Mouse (Mus musculus) v-Abl transformed pro-B cells (cell line): Measurements from ENCODE around the gene Etnppl.

Source experiments
- in situ Hi-C, 2 experiments: fragments of 400-800 bp; cut with MboI; formaldehyde crosslinking; loops; one replicate each; pipeline ENCODE4 v1.15.1; 2025; ENCODE audit not compliant: unreplicated experiment in 2 of 2

Gene Etnppl

DNA sequence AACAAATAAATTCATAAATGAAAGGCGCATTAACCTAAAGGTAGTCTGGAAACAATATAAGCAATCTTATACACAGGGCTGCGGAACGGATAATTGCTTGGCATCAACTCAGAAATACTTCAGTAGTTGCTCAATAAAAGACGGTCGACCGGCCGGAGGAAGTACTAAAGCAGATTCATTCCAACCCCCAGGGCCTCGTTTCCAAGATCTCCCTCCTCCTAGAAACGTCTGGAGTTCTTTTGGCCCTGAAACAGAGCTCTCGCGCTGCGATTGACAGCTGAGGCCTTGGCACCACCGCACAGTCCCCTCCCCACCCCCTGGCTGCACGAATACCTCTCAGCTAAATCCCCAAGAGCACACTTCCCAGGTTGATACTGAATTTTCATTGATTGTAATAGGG, 54.0 kb downstream of the Etnppl start:
- in situ Hi-C loops, result no loop called here

DNA sequence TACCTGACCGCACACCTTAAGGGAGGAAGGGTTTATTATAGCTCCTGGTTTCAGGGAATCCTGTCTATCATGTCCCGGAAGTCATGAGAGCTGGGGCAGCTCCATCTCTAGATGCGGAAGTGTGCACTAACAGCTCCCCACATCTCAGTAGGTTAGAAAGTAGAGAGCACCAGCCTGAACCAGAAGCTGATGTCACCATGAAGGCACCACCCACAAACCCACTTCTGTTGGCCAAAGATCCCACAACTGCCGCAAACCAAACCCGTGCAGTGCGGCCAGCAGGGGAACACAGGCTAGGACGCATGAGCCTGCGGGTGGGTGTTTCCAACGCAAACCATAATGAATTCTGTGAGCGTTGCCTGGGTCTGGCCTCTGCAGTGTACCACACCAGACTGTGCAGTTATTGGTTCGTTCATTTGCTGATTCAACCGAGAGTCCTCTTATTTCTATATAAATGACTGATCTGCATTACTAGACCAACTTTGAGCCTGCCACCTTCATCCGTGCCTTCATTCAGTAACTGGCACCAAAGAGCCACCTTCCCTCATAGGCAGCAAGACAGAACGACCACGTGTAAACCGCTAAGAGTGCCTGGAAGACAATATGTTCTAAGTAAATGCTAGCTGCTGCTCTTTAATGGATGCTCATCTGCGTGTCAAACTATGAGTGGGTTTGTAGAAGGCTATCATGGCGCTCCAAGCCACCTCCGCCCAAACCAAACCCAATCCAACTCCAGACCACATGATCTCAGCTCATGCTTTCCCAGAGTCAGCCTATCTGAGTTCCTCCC, 60.6 kb downstream of the Etnppl start:
- in situ Hi-C loops, result loop anchor here (25.0 kb wide), 3 partner anchors 766 to 2009 kb away; partner anchors contain the start of genes Aimp1 (in 1 of the 2), Casp6 (in 1 of the 2) and Tbck (in 1 of the 2)

DNA sequence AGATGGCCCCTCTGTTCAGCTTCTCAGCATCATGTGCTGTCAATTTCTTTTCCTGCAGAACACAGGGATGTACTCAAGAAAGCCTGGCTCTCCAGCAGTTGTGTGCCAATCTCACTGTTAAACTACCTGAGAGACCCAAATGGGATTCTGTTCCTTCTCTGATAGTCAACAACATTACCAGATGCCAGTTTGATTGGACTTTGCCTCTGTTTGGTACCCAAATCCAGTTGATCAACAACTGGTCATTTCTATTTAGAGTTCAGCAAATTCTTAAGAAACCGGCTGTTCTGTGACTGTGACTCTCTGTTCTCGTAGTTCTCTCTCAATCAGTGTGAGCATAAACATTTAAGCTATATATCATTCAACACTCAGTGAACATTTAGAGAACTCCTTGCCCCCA, 64.0 kb downstream of the Etnppl start:
- in situ Hi-C loops, result loop anchor here (25.0 kb wide), 3 partner anchors 769 to 2006 kb away; partner anchors contain the start of genes Aimp1 (in 1 of the 2), Casp6 (in 1 of the 2) and Tbck (in 1 of the 2)

DNA sequence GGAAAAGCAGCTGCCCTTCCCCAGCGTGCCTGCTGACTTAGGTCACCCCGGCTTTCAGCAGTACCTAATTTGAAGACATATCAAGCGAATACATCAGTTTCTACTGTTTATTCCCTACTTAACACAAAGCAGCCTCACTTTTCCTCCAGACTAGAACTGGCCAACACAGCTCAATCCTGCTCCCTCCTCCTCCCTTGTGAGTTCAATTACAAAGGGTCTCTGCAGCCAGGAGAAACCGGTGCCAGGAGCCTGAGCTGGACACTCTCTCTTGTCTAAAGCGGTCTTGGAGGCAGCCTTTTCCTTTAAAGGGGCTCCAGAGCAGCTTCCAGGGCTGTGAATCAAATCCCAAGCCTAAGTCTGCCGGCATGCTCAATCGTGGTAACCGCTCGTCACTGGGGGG, 64.9 kb downstream of the Etnppl start:
- in situ Hi-C loops, result loop anchor here (25.0 kb wide), 3 partner anchors 770 to 2005 kb away; partner anchors contain the start of genes Aimp1 (in 1 of the 2), Casp6 (in 1 of the 2) and Tbck (in 1 of the 2)

DNA sequence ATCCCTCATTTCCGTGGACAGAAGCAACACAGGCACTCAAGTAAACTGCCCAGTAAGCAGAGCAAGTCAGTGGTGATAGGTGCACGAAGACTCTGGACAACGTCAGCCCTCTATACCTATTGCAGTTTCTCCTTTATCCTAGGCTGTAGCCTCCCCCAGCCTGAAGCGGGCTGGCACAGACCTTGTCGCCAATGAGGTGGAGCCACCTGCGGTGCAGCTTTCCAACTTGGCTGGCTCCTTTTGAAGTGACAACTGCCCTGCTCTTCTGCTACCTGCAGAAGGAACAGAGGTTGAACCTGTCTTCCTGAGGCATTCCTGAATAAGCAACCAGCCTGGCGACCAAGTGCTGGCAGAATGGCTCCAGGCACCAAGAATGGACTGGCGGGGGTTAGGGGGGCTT, 66.6 kb downstream of the Etnppl start:
- in situ Hi-C loops, result loop anchor here (25.0 kb wide), 3 partner anchors 772 to 2003 kb away; partner anchors contain the start of genes Aimp1 (in 1 of the 2), Casp6 (in 1 of the 2) and Tbck (in 1 of the 2)

DNA sequence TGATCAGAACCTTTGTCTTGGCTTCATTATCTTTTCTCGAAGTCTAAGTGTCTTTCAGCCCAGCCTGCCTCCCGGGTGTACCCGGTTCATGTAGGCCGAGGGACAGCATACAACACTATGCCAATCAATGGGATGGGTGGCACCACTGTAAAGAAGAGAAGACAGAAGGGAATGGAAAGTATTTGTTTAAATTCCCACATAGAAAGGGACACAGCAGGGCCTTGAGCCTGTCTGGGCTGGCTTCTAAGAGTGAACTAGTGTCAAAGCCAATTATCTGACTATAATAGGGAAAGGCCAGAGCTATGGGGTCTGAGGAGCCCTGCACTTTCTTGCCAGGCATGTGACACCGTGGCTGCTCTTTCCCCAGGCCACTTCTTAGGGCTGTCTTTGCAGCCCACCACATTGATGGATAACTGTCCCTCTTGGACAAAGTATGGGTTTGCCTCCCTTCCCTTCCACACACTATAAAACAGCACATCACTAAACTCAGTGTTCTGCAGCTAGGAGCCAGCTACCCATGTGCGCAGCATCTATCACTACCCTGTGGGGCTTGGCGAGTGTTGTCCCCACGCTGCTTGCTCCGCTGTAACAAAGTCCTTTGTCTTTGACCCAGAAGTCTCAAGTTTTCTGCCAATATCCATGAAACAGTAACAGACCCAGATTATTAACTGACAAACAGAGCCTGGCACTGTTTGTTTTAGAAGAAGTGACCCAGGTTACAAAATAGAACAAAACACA, 67.2 kb downstream of the Etnppl start:
- in situ Hi-C loops, result loop anchor here (25.0 kb wide), 3 partner anchors 772 to 2003 kb away; partner anchors contain the start of genes Aimp1 (in 1 of the 2), Casp6 (in 1 of the 2) and Tbck (in 1 of the 2)

DNA sequence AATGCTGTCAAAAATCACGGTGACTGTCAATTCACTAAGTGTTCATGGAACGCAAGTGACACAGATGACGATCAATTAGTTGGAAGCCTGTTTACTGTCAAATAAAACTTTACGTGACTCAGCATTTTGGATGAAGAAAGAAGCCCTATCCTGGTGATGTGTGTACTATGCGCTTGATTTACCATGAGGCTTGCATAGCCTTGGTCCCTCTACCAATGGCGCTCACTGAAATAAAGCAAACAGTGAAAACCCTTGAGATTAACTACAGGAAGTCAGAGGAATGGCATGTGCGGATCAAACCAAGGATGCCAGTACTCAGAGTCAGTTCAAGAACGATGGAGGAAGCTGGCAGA, 67.7 kb downstream of the Etnppl start:
- in situ Hi-C loops, result loop anchor here (25.0 kb wide), 3 partner anchors 773 to 2002 kb away; partner anchors contain the start of genes Aimp1 (in 1 of the 2), Casp6 (in 1 of the 2) and Tbck (in 1 of the 2)

DNA sequence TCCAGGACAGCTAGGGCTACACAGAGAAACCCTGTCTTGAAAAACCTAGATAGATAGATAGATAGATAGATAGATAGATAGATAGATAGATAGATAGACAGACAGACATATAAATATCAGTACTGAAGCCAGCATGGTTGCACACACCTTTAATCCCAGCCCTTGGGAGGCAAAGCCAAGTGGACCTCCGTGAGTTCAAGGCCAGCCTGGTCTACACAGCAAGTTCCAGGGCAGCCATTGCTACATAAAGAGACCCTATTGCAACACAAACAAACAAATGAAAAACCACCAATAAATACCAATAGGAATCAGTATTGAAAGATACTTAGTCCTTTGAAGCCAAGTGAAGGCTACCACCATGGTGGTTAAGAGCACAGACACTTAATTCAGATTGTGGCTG, 69.8 kb downstream of the Etnppl start:
- in situ Hi-C loops, result loop anchor here (25.0 kb wide), 3 partner anchors 775 to 2000 kb away; partner anchors contain the start of genes Aimp1 (in 1 of the 2), Casp6 (in 1 of the 2) and Tbck (in 1 of the 2)
